Mouse (Mus musculus) liver, embryonic 13.5 days (tissue): Measurements from ENCODE around the gene Ttc30a1. TPM values are rescaled to one million over a fixed set of nuclear protein-coding genes. Genes with fewer than 3 reads are reported as not detected.

Experiments used
- polyA plus RNA-seq: library from polyadenylated mRNA; unstranded; fragments of >200 nt; fragmentation: Nextera tagmentation; extraction: Ambion mirVana; gene quantifications from 2 replicates; pipeline ENCODE4 v1.2.1, GENCODE M21; 2015

The Ttc30a1 gene
- polyA plus RNA-seq, 1 experiment from 2014 or later = 1.4 TPM

Other genes starting within 250 kb of the Ttc30a1 start
- gene Agps, start 149.8 kb downstream of the Ttc30a1 start, polyA plus RNA-seq = 14.3 and 18.2 TPM in 2 replicates
- 1.2 and 1.7 TPM in 2 replicates for gene Ttc30b, start 43.4 kb downstream of the Ttc30a1 start, polyA plus RNA-seq
- 0.06 and 0.09 TPM in 2 replicates for gene Ttc30a2, start 3.8 kb downstream of the Ttc30a1 start, polyA plus RNA-seq